Mouse (Mus musculus) liver, adult 2 months (tissue): ENCODE data around the gene Crybg1. TPM values are rescaled to one million over a fixed set of nuclear protein-coding genes. Genes with fewer than 3 reads are reported as not detected.
A peak's percentile ranks its signal among the peaks of the same experiment; 100 is the strongest.

ENCODE experiments used
- DNase-seq: peaks from one replicate; pipeline ENCODE4 v3.0.0-alpha.2; 2011; ENCODE audit warnings: low read depth, low spot score; ENCODE audit errors: extremely low read depth
- H3K27ac ChIP-seq: fragments of 200-500 bp; replicated peaks from 2 replicates; pipeline ENCODE4 v1.5.1; 2012; ENCODE audit warnings: low read depth, mild to moderate bottlenecking, control low read depth, inconsistent platforms, low read length; ENCODE audit not compliant: insufficient read depth
- H3K27me3 ChIP-seq: fragments of 200-500 bp; 2 replicates; pipeline ENCODE4 v1.6.1; 2012; ENCODE audit warnings: mild to moderate bottlenecking, moderate library complexity, low read length, inconsistent platforms; ENCODE audit not compliant: control insufficient read depth, insufficient read depth
- H3K36me3 ChIP-seq: fragments of 200-500 bp; 2 replicates; pipeline ENCODE4 v1.6.1; 2012; ENCODE audit warnings: low read length, inconsistent platforms; ENCODE audit not compliant: control insufficient read depth, insufficient read depth
- H3K4me1 ChIP-seq: fragments of 200-500 bp; 2 replicates; pipeline ENCODE4 v1.6.1; 2011; ENCODE audit warnings: low read length; ENCODE audit not compliant: control insufficient read depth, insufficient read depth
- H3K4me3 ChIP-seq: fragments of 200-500 bp; 2 replicates; pipeline ENCODE4 v1.5.1; 2011; ENCODE audit warnings: low read depth, mild to moderate bottlenecking, control low read depth, low read length, moderate library complexity; ENCODE audit not compliant: insufficient read depth
- H3K79me2 ChIP-seq: fragments of 200-500 bp; 2 replicates; pipeline ENCODE4 v1.6.1; 2012; ENCODE audit warnings: inconsistent platforms, mild to moderate bottlenecking, low read length, moderate library complexity; ENCODE audit not compliant: control insufficient read depth, insufficient read depth
- H3K9ac ChIP-seq: fragments of 200-500 bp; 2 replicates; pipeline ENCODE4 v1.6.1; 2012; ENCODE audit warnings: low read depth, mild to moderate bottlenecking, control low read depth, inconsistent platforms, low read length
- CTCF ChIP-seq: fragments of 200-500 bp; IDR thresholded peaks from 2 replicates; pipeline ENCODE4 v1.5.1; 2011; ENCODE audit warnings: low read depth, low read length, control low read depth
- POLR2A ChIP-seq: fragments of 200-500 bp; IDR thresholded peaks from 2 replicates; pipeline ENCODE4 v1.6.1; 2011; ENCODE audit warnings: low read length, control low read depth; ENCODE audit not compliant: insufficient read depth; ENCODE audit errors: extremely low read depth
- WGBS: fragments of 180-500 bp; shearing (Covaris S2); methylation state at CpG from one replicate; pipeline ENCODE4 v1.1.7; 2018; 5-methylcytosine and 5-hydroxymethylcytosine counted together
- polyA plus RNA-seq: library from polyadenylated mRNA; depleted of rRNA; stranded (reverse); fragments of >200 nt; gene quantifications from 2 replicates; pipeline ENCODE4 v1.2.3, GENCODE M21; 2012
- total RNA-seq: library from RNA; depleted of rRNA; stranded (reverse); fragments of >200 nt; gene quantifications from 2 replicates; pipeline ENCODE4 v1.2.3, GENCODE M21; 2014

Crybg1 gene
- total and polyA plus RNA-seq, 2 experiments: 3.2 to 13.0 TPM

GRCm38 (mm10) chr10:43997276-43997675 lies 151.4 kb downstream of the Crybg1 start:
- Histone ChIP-seq H3K4me1 (peaks cover 9% of the 10 kb centered on the region), H3K79me2 (peaks cover 9% of the 10 kb centered on the region; the same call in 1 of the 2 replicates), H3K27ac (no peak overlapping the region), H3K9ac (no peak overlapping the region), H3K4me3 (no peak overlapping the region), H3K36me3 (peaks cover 5% of the 10 kb centered on the region; the same call in 1 of the 2 replicates), H3K27me3 (no peaks in the 10 kb centered on the region)
- TF ChIP-seq CTCF: no peak
- no peak for TF ChIP-seq POLR2A
- DNase-seq: no peak
- 89% methylated on average over 10 of the region's 10 CpGs for WGBS

- no peaks in the 10 kb centered on the region for H3K27me3 ChIP-seq
- H3K9ac ChIP-seq: no peak overlapping the region
- peaks cover 12% of the 10 kb centered on the region for H3K36me3 ChIP-seq
- H3K27ac ChIP-seq: no peak overlapping the region
- TF ChIP-seq CTCF: no peak
- TF ChIP-seq POLR2A: no peak
- peak; percentile 21 for DNase-seq
- peaks cover 9% of the 10 kb centered on the region; the same call in 1 of the 2 replicates for H3K79me2 ChIP-seq
- H3K4me1 ChIP-seq: peaks cover 5% of the 10 kb centered on the region
- no peak overlapping the region for H3K4me3 ChIP-seq
- WGBS: 85% methylated on average over 10 of the region's 10 CpGs
These were observed 152.6 kb downstream of the Crybg1 start for GRCm38 (mm10) chr10:43995858-43996650.

GRCm38 (mm10) chr10:43993198-43993597 lies 155.5 kb downstream of the Crybg1 start:
- 59% methylated on average over 6 of the region's 6 CpGs for WGBS
- no peak overlapping the region for H3K27ac ChIP-seq
- no peaks in the 10 kb centered on the region for H3K27me3 ChIP-seq
- TF ChIP-seq POLR2A: no peak
- no peak for TF ChIP-seq CTCF
- H3K4me1 ChIP-seq: no peaks in the 10 kb centered on the region
- H3K4me3 ChIP-seq: no peak overlapping the region
- H3K36me3 ChIP-seq: peaks cover 21% of the 10 kb centered on the region
- H3K9ac ChIP-seq: no peak overlapping the region
- no peak for DNase-seq
- no peaks in the 10 kb centered on the region for H3K79me2 ChIP-seq

- 88% methylated on average over 5 of the region's 5 CpGs for WGBS
- Histone ChIP-seq H3K79me2 (no peaks in the 10 kb centered on the region), H3K4me1 (no peaks in the 10 kb centered on the region), H3K27ac (no peak overlapping the region), H3K9ac (no peak overlapping the region), H3K4me3 (no peak overlapping the region), H3K27me3 (no peaks in the 10 kb centered on the region), H3K36me3 (peaks cover 24% of the 10 kb centered on the region)
- DNase-seq: no peak
- TF ChIP-seq POLR2A: no peak
These were observed 156.1 kb downstream of the Crybg1 start for GRCm38 (mm10) chr10:43992506-43992905.

GRCm38 (mm10) chr10:43991268-43991667 lies 157.4 kb downstream of the Crybg1 start:
- no peak overlapping the region for H3K4me3 ChIP-seq
- no peak overlapping the region for H3K9ac ChIP-seq
- no peak for DNase-seq
- peak; percentile 13; the same call in 1 of the 2 replicates for TF ChIP-seq CTCF
- TF ChIP-seq POLR2A: no peak
- H3K79me2 ChIP-seq: no peaks in the 10 kb centered on the region
- no peaks in the 10 kb centered on the region for H3K4me1 ChIP-seq
- WGBS: 96% methylated on average over 5 of the region's 5 CpGs
- H3K27ac ChIP-seq: no peak overlapping the region
- peaks cover 27% of the 10 kb centered on the region for H3K36me3 ChIP-seq
- H3K27me3 ChIP-seq: no peaks in the 10 kb centered on the region

- 89% methylated on average over 2 of the region's 2 CpGs for WGBS
- Histone ChIP-seq H3K27ac (no peak overlapping the region), H3K9ac (no peak overlapping the region), H3K27me3 (no peaks in the 10 kb centered on the region), H3K36me3 (peaks cover 17% of the 10 kb centered on the region), H3K4me1 (no peaks in the 10 kb centered on the region), H3K79me2 (no peaks in the 10 kb centered on the region), H3K4me3 (no peak overlapping the region)
- no peak for DNase-seq
- TF ChIP-seq POLR2A (no peak), CTCF (no peak)
These were observed 164.8 kb downstream of the Crybg1 start for GRCm38 (mm10) chr10:43983866-43984265.
